Mouse (Mus musculus) bone marrow macrophage, adult 2 months (primary cell): ENCODE data around the gene Ywhab. TPM values are rescaled to one million over a fixed set of nuclear protein-coding genes. Genes with fewer than 3 reads are reported as not detected.

ENCODE experiments used
- H3K27ac ChIP-seq: 2 replicates; pipeline ENCODE4 v1.5.1; 2012; ENCODE audit warnings: low read depth, low read length; ENCODE audit not compliant: insufficient read depth
- H3K4me1 ChIP-seq: 2 replicates; pipeline ENCODE4 v1.6.1; 2012; ENCODE audit warnings: low read length; ENCODE audit not compliant: control insufficient read depth, insufficient read depth
- H3K4me3 ChIP-seq: 2 replicates; pipeline ENCODE4 v1.5.1; 2012; ENCODE audit warnings: mild to moderate bottlenecking, low read length, moderate library complexity; ENCODE audit not compliant: insufficient read depth
- CTCF ChIP-seq: IDR thresholded peaks from 2 replicates; pipeline ENCODE4 v1.5.1; 2012; ENCODE audit warnings: low read depth, mild to moderate bottlenecking, low read length, moderate library complexity
- POLR2A ChIP-seq: IDR thresholded peaks from 2 replicates; pipeline ENCODE4 v1.6.1; 2012; ENCODE audit warnings: mild to moderate bottlenecking, low read depth, low read length, borderline replicate concordance
- polyA plus RNA-seq: library from polyadenylated mRNA; stranded (reverse); fragments of >200 nt; gene quantifications from 2 replicates; pipeline ENCODE4 v1.2.4, GENCODE M21; 2012; ENCODE audit not compliant: missing spikeins, insufficient read depth, insufficient read length

Gene Ywhab
- polyA plus RNA-seq, result 157 and 160 TPM in 2 replicates

- no peak for TF ChIP-seq CTCF
- no peak; the same call in 1 of the 2 replicates for TF ChIP-seq POLR2A
- Histone ChIP-seq H3K4me1 (peaks cover 15% of the 10 kb centered on the region), H3K4me3 (peak within 1 kb of the TSS; percentile 92), H3K27ac (peak within 1 kb of the TSS; percentile 88)
Observed at GRCm38 (mm10) chr2:163994654-163994976, at the start of gene Ywhab. Gene Ywhab, plus strand, starts transcription at chr2:163994960.

DNA sequence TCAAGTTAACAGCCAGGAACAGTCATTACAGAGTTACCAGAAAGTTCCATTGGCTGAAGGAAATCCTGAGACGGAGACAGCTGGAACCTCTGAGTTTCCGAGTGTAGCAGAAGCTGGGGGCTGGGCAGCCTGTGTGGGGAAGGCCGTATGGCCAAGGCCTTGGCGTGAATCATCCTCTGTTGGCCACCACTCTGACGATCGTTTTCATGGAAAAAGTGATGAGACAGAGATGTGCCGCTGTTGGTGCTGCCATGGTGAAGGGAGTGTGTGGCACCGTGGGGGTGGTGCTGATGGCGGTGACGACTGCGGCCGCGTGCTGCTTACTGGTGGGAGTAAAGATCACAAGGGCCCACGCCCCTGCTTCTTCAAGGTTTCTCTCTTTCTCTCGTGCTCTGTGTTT, 48.5 kb upstream of the Ywhab start:
- no peak overlapping the region for H3K4me3 ChIP-seq
- no peaks in the 10 kb centered on the region for H3K4me1 ChIP-seq
- TF ChIP-seq POLR2A, result no peak
- no peak for TF ChIP-seq CTCF
- H3K27ac ChIP-seq, result no peak overlapping the region

DNA sequence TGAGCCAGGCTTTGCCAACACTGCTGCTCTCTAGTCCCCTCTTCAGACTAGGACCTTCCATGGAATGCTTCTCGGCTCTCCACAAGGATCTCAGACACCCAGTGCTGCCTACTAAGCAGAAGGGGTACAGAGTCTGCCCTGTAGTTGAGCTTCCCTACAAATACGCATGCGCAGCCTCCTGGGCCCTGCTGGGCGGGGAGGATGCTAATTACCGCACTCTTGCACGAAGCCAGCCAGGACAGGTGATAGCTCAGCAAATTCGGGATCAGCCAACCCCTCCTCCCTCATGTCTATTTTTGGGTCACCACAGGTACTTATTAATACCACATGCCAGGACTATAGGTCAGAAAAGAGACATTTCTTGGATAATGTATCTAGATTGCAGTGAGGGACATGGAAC, 46.8 kb upstream of the Ywhab start:
- no peak for TF ChIP-seq POLR2A
- no peak for TF ChIP-seq CTCF
- Histone ChIP-seq H3K4me3 (no peak overlapping the region), H3K27ac (no peak overlapping the region), H3K4me1 (no peaks in the 10 kb centered on the region)

- H3K4me1 ChIP-seq, result no peaks in the 10 kb centered on the region
- H3K4me3 ChIP-seq, result no peak overlapping the region
- TF ChIP-seq POLR2A (no peak), CTCF (peak; percentile 62)
- H3K27ac ChIP-seq, result no peak overlapping the region
Observed at GRCm38 (mm10) chr2:163951770-163952169, 43.0 kb upstream of the Ywhab start.

DNA sequence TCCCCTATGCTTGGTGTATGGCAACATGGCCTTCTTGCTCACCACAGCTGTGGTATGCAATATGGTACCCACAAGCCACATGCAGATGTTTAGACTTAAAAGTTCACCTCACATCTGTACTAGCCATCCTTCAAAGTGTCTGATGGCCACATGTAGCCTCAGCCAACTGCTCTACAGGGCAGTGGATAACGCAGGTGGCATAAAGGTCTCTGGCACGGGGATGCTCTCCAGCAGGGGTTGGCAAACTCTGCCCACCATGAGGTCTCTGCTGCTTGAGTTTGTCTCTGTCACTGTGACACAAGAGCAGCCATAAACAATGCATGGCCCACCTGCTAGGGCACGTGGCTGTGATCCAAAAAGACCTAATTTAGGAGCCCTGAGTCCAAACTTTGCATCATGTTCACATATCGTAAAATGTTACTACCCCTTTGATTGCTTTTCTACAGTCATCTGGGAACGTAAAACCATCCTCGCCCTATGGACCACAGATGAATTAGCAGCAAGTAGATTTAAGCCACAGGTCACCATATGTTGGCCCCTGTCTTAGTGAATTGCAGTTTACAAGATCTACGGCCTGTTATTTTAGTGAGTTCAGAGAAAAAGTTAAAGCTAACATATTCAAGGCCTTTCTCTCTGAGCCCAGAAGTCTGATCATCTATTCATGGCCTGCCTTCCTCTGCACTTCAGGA, 41.0 kb upstream of the Ywhab start:
- TF ChIP-seq CTCF (no peak), POLR2A (no peak)
- Histone ChIP-seq H3K27ac (no peak overlapping the region), H3K4me1 (no peaks in the 10 kb centered on the region), H3K4me3 (no peak overlapping the region)

DNA sequence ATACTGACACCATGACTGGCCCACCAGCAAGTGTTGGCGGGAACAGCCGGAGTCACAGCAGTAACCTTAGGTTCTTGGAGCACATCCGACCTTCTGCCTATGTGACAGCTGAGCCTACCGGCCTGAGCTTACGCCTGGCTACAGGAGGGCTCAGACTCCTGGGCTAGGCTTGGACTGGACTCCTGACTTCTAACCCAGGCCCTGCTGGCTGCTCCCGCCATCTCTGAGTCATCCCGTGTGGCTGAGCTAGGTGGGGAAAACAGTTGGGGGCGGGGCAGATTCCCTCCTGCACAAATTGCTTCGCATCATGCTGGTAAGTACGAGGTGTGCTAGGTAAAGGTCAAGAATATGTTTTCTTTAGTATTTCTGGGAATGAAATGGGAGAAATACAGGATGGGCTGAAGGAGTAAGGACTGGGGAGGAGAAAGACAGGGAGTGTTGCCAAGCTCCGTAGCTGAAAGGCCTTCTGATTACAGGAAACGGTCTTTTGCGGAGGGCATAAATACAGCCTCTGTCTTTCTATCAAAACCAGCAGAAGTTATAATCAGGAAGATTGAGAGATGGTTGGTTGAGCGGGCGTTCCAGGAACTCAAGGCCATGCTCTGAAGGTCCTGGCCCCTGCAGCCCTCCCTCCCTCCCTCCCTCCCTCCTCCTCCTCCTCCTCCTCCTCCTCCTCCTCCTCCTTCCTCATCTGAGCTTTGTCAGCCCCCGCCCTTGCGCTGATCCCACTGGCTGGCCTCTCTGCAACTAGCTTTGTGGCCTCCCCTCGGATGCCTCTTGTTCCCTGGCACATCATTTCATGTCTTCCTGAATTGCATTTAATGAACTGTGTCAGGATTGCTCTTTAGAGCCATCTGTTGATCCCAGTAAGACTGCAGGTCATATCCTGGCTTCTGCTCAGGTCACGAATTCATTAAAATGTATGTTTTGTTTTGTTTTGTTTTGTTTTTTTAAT, 29.9 kb upstream of the Ywhab start:
- Histone ChIP-seq H3K4me3 (no peak overlapping the region), H3K4me1 (no peaks in the 10 kb centered on the region), H3K27ac (no peak overlapping the region)
- TF ChIP-seq CTCF (no peak), POLR2A (no peak)

GRCm38 (mm10) chr2:163965706-163966105, 29.1 kb upstream of the Ywhab start:
- TF ChIP-seq POLR2A (no peak), CTCF (no peak)
- Histone ChIP-seq H3K27ac (no peak overlapping the region), H3K4me1 (no peaks in the 10 kb centered on the region), H3K4me3 (no peak overlapping the region)

DNA sequence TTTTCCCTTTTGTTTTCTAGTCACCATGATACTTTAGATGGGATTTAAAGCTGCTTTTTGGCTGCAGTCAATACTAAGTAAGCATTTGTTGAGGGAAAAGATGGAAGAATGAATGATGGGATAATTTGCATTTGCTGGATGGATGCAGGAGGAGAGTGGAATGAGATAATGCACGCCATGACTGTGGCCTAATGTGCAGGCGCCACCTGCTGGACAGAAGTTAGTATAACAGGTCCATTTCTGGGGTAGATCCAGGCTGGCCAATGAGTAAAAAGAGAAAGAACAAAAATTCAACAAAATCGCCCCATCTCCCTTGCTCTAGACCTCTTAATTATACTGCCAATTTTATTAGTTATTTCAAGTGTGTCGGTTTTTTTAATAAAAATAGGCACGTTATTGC, 26.2 kb upstream of the Ywhab start:
- Histone ChIP-seq H3K4me3 (no peak overlapping the region), H3K27ac (no peak overlapping the region), H3K4me1 (no peaks in the 10 kb centered on the region)
- TF ChIP-seq CTCF (peak; percentile 86), POLR2A (no peak)

DNA sequence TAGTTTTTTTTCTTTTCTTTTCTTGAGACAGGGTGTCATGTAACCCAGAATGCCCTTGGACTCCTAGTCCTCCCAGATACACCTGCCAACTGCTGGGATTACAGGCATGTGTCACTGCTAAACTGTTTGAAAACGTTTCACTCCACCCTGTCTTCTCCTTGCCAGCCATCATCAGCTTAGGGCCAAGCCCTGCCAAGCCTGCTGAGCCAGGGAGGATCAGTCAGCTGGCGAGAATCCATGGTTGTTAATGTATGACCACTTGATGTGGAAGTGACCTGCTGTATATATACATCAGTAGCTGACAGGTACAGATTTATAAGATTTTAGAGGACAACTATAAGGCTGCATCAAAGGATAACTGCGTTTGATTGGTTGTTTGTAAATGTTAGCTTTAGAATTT, 24.4 kb upstream of the Ywhab start:
- H3K4me3 ChIP-seq, result no peak overlapping the region
- H3K27ac ChIP-seq, result no peak overlapping the region
- no peaks in the 10 kb centered on the region for H3K4me1 ChIP-seq
- no peak for TF ChIP-seq POLR2A
- TF ChIP-seq CTCF, result no peak

GRCm38 (mm10) chr2:163974056-163974455, 20.7 kb upstream of the Ywhab start:
- no peak overlapping the region for H3K27ac ChIP-seq
- TF ChIP-seq POLR2A, result no peak
- TF ChIP-seq CTCF, result no peak
- H3K4me1 ChIP-seq, result no peaks in the 10 kb centered on the region
- no peak overlapping the region for H3K4me3 ChIP-seq
